Mouse (Mus musculus) kidney, postnatal 0 days (tissue): ENCODE results near the gene Sgf29. TPM values are rescaled to one million over a fixed set of nuclear protein-coding genes. Genes with fewer than 3 reads are reported as not detected.
"Not testable (repeated sequence)": the region's sequence is repeated elsewhere in the genome, so short reads cannot be mapped to it uniquely, and the experiment has no call there.

Source experiments
- ATAC-seq: fragments of 200-750 bp; cut with Nextera tagmentation; replicated peaks from 2 replicates; pipeline ENCODE4 v1.8.0; 2017; ENCODE audit warnings: low read depth, moderate number of reproducible peaks, moderate TSS enrichment, moderate library complexity; ENCODE audit not compliant: low FRiP score
- DNase-seq: peaks from one replicate; pipeline ENCODE4 v3.0.0-alpha.2; 2016; ENCODE audit warnings: low spot score
- H3K27ac ChIP-seq: fragments of 300-500 bp; sonication (generic); 2 replicates; pipeline ENCODE4 v1.5.1; 2014; ENCODE audit warnings: mild to moderate bottlenecking
- H3K27me3 ChIP-seq: fragments of 300-500 bp; sonication (generic); 2 replicates; pipeline ENCODE4 v1.6.1; 2014; ENCODE audit warnings: low read length, mixed read lengths; ENCODE audit not compliant: insufficient read depth
- H3K36me3 ChIP-seq: fragments of 300-500 bp; sonication (generic); 2 replicates; pipeline ENCODE4 v1.6.1; 2014; ENCODE audit warnings: low read length, mixed read lengths; ENCODE audit not compliant: insufficient read depth
- H3K4me1 ChIP-seq: fragments of 300-500 bp; sonication (generic); replicated peaks from 2 replicates; pipeline ENCODE4 v1.6.1; 2014; ENCODE audit warnings: antibody characterized with exemption, low read length, mixed read lengths; ENCODE audit not compliant: insufficient read depth
- H3K4me2 ChIP-seq: fragments of 300-500 bp; sonication (generic); 2 replicates; pipeline ENCODE4 v1.6.1; 2014; ENCODE audit warnings: mild to moderate bottlenecking, low read length, moderate library complexity, mixed read lengths
- H3K4me3 ChIP-seq: fragments of 300-500 bp; sonication (generic); replicated peaks from 2 replicates; pipeline ENCODE4 v1.5.1; 2014; ENCODE audit warnings: low read depth, low read length
- H3K9ac ChIP-seq: fragments of 300-500 bp; sonication (generic); 2 replicates; pipeline ENCODE4 v1.6.1; 2014; ENCODE audit warnings: low read depth, low read length
- H3K9me3 ChIP-seq: fragments of 300-500 bp; sonication (generic); replicated peaks from 2 replicates; pipeline ENCODE4 v1.6.1; 2016; ENCODE audit warnings: low read length, inconsistent platforms, mixed read lengths
- CTCF ChIP-seq: IDR thresholded peaks from 2 replicates; pipeline ENCODE4 v1.5.1; 2016; ENCODE audit warnings: antibody characterized with exemption, low read depth, mild to moderate bottlenecking, moderate library complexity
- WGBS: fragments of 180-500 bp; shearing (Covaris S2); extraction: QIAGEN DNeasy Blood & Tissue Kit; methylation state at CpG from one replicate; pipeline ENCODE4 v1.1.7; 2014; 5-methylcytosine and 5-hydroxymethylcytosine counted together
- polyA plus RNA-seq: library from polyadenylated mRNA; unstranded; fragments of >200 nt; fragmentation: Nextera tagmentation; extraction: Ambion mirVana; gene quantifications from 2 replicates; pipeline ENCODE4 v1.2.1, GENCODE M21; 2015

The Sgf29 gene
- polyA plus RNA-seq, 1 experiment from 2014 or later: 38.6 TPM

GRCm38 (mm10) chr7:126635375-126635774, 13.7 kb upstream of the Sgf29 start:
- ATAC-seq: no peak
- TF ChIP-seq CTCF: no peak

GRCm38 (mm10) chr7:126636733-126637520, 12.2 kb upstream of the Sgf29 start:
- TF ChIP-seq CTCF: peak; percentile 80
- H3K27ac ChIP-seq: no peak overlapping the region

More at GRCm38 (mm10) chr7:126635375-126635774, 13.7 kb upstream of the Sgf29 start:
- no peaks in the 10 kb centered on the region for H3K4me1 ChIP-seq
- no peak for DNase-seq
- no peak overlapping the region for H3K27ac ChIP-seq
- no peak overlapping the region for H3K4me2 ChIP-seq
- H3K9ac ChIP-seq: no peak overlapping the region
- H3K27me3 ChIP-seq: no peaks in the 10 kb centered on the region
- H3K36me3 ChIP-seq: no peaks in the 10 kb centered on the region
- no peak overlapping the region for H3K4me3 ChIP-seq
- H3K9me3 ChIP-seq: no peaks in the 10 kb centered on the region

GRCm38 (mm10) chr7:126642545-126643243, 6.4 kb upstream of the Sgf29 start:
- H3K4me2 ChIP-seq: no peak overlapping the region
- H3K27me3 ChIP-seq: no peaks in the 10 kb centered on the region
- no peak overlapping the region for H3K4me3 ChIP-seq
- H3K9ac ChIP-seq: no peak overlapping the region
- no peak for ATAC-seq
- H3K9me3 ChIP-seq: no peaks in the 10 kb centered on the region
- no peaks in the 10 kb centered on the region for H3K4me1 ChIP-seq
- peak; percentile 51 for TF ChIP-seq CTCF
- H3K27ac ChIP-seq: no peak overlapping the region
- no peak for DNase-seq
- 70% methylated on average over 5 of the region's 5 CpGs for WGBS
- no peaks in the 10 kb centered on the region for H3K36me3 ChIP-seq

More at GRCm38 (mm10) chr7:126636733-126637520, 12.2 kb upstream of the Sgf29 start:
- Histone ChIP-seq H3K4me1 (no peaks in the 10 kb centered on the region), H3K9me3 (no peaks in the 10 kb centered on the region), H3K4me2 (no peak overlapping the region), H3K27me3 (no peaks in the 10 kb centered on the region), H3K36me3 (no peaks in the 10 kb centered on the region), H3K4me3 (no peak overlapping the region), H3K9ac (no peak overlapping the region)
- ATAC-seq (no peak), DNase-seq (peak; percentile 71)
- WGBS: 6% methylated on average over 4 of the region's 4 CpGs

- H3K36me3 ChIP-seq, H3K9me3 ChIP-seq, H3K4me3 ChIP-seq, H3K27ac ChIP-seq, H3K9ac ChIP-seq, H3K4me1 ChIP-seq, ATAC-seq, H3K27me3 ChIP-seq, H3K4me2 ChIP-seq: not testable (repeated sequence)
- peak; percentile 90 for TF ChIP-seq CTCF
- WGBS: 45% methylated on average over 3 of the region's 3 CpGs
- DNase-seq: peak; percentile 81
Observed at GRCm38 (mm10) chr7:126643244-126643617, 5.9 kb upstream of the Sgf29 start.

- Histone ChIP-seq H3K9ac (no peak overlapping the region), H3K27ac (no peak overlapping the region), H3K27me3 (no peaks in the 10 kb centered on the region), H3K4me1 (no peaks in the 10 kb centered on the region), H3K9me3 (no peaks in the 10 kb centered on the region), H3K4me2 (no peak overlapping the region), H3K4me3 (no peak overlapping the region), H3K36me3 (no peaks in the 10 kb centered on the region)
- DNase-seq (no peak), ATAC-seq (no peak)
- 56% methylated on average over 3 of the region's 3 CpGs for WGBS
- no peak for TF ChIP-seq CTCF
Observed at GRCm38 (mm10) chr7:126644345-126644744, 4.8 kb upstream of the Sgf29 start.

- ATAC-seq (no peak), DNase-seq (no peak)
- no peak overlapping the region for H3K9ac ChIP-seq
- no peaks in the 10 kb centered on the region for H3K27me3 ChIP-seq
- H3K4me1 ChIP-seq: no peaks in the 10 kb centered on the region
- H3K9me3 ChIP-seq: no peaks in the 10 kb centered on the region
- no peak overlapping the region for H3K4me3 ChIP-seq
- H3K36me3 ChIP-seq: no peaks in the 10 kb centered on the region
- no peak for TF ChIP-seq CTCF
- H3K27ac ChIP-seq: no peak overlapping the region
- no peak overlapping the region for H3K4me2 ChIP-seq
Observed at GRCm38 (mm10) chr7:126644914-126645313, 4.2 kb upstream of the Sgf29 start.
